Mouse (Mus musculus) heart, postnatal 14 days (tissue): ENCODE measurements around the gene Ttll2. TPM values are rescaled to one million over a fixed set of nuclear protein-coding genes. Genes with fewer than 3 reads are reported as not detected.
"Not testable (repeated sequence)": the region's sequence is repeated elsewhere in the genome, so short reads cannot be mapped to it uniquely, and the experiment has no call there.

Experiments used
- DNase-seq, 2 experiments: peaks; one replicate each; pipeline ENCODE4 v3.0.0; 2021 to 2022
- intact Hi-C: fragments of 180-260 bp; cut with DNase I; formaldehyde crosslinking; loops from one replicate; pipeline ENCODE4 v1.15.1; 2025
- total RNA-seq, 2 experiments: library from RNA; stranded (reverse); gene quantifications; 2 replicates each; pipeline ENCODE4 v1.2.3; 2021

The Ttll2 gene
- total RNA-seq, 2 experiments from 2014 or later: not detected

GRCm38 (mm10) chr17:7366265-7366664 lies 13.8 kb upstream of the Ttll2 start:
- intact Hi-C loops, DNase-seq: not testable (repeated sequence)

- intact Hi-C loops: not testable (repeated sequence)
These were observed 13.1 kb upstream of the Ttll2 start for GRCm38 (mm10) chr17:7365615-7366014.

GRCm38 (mm10) chr17:7360749-7361465 lies 8.4 kb upstream of the Ttll2 start:
- intact Hi-C loops: not testable (repeated sequence)
- DNase-seq: peak; percentile 23 to 69

More at GRCm38 (mm10) chr17:7365615-7366014, 13.1 kb upstream of the Ttll2 start:
- DNase-seq: not testable (repeated sequence)

GRCm38 (mm10) chr17:7359806-7360205 lies 7.3 kb upstream of the Ttll2 start:
- intact Hi-C loops, DNase-seq: not testable (repeated sequence)

- intact Hi-C loops, DNase-seq: not testable (repeated sequence)
These were observed 3.7 kb downstream of the Ttll2 start for GRCm38 (mm10) chr17:7348765-7349164.

- DNase-seq, intact Hi-C loops: not testable (repeated sequence)
These were observed 15.1 kb downstream of the Ttll2 start for GRCm38 (mm10) chr17:7337381-7337780.

- DNase-seq, intact Hi-C loops: not testable (repeated sequence)
These were observed 19.8 kb downstream of the Ttll2 start for GRCm38 (mm10) chr17:7332745-7333144.

- DNase-seq, intact Hi-C loops: not testable (repeated sequence)
These were observed 26.1 kb downstream of the Ttll2 start for GRCm38 (mm10) chr17:7326415-7326814.

- DNase-seq, intact Hi-C loops: not testable (repeated sequence)
These were observed 28.1 kb downstream of the Ttll2 start, which contains the start of gene Tcp10a for GRCm38 (mm10) chr17:7324346-7324745. Gene Tcp10a (plus strand): TSS chr17:7324646.

- DNase-seq, intact Hi-C loops: not testable (repeated sequence)
These were observed 32.7 kb downstream of the Ttll2 start for GRCm38 (mm10) chr17:7319789-7320188.

- DNase-seq, intact Hi-C loops: not testable (repeated sequence)
These were observed 36.7 kb downstream of the Ttll2 start for GRCm38 (mm10) chr17:7315693-7316382.

- DNase-seq: peak; percentile 22 to 54
- intact Hi-C loops: not testable (repeated sequence)
These were observed 46.0 kb downstream of the Ttll2 start for GRCm38 (mm10) chr17:7306278-7307196.

Other genes starting within 250 kb of the Ttll2 start
- gene Rps6ka2, start 182.6 kb downstream of the Ttll2 start, total RNA-seq: 10 to 100 TPM; 18.3 to 18.5 TPM
- not detected for gene Tcp10a, start 28.1 kb downstream of the Ttll2 start, total RNA-seq
- not detected for gene Gm49630, start 19.3 kb upstream of the Ttll2 start, total RNA-seq
- under 1 TPM in 1 of 2 experiments, not detected in 1; 0.10 TPM for gene Unc93a2, start 32.8 kb upstream of the Ttll2 start, total RNA-seq